Mouse (Mus musculus) ovary, postnatal 36 days (tissue): ENCODE measurements around the gene Rnpepl1.

Source experiments
- DNase-seq: peaks from one replicate; pipeline ENCODE4 v3.0.0; 2022; ENCODE audit warnings: low spot score, mixed read lengths

The Rnpepl1 gene

DNA sequence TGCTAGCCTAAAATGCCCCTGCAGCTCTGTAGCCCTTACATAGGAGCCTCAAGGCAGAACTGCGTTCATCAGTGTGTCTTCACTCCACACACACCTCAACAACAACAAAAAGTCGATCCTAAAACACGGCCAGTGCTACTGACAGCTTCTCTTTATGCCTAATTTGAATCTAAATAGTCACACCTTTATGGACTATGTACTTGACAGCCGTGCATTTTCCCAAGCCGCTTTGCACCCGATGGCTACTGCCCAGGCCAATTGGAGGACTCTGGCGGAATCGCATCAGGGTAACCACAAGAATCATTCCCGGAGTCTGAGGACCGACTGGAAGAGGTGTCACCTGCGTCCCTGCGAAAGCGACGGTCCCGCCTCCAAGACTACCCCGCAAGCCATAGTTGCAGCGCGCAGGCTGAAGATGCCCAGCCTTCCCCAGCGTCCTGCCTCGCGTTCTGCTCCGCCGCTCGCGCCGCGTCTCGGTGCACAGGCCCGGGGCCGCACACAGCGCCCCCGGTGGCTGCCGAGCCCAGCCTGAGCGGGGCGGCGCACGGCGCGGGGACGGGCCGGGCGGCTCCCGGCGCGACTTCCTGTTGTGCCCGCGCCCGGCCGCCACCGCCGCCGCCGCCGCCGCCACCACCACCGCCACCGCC lies at the start of gene Rnpepl1:
Rnpepl1 (plus strand) TSS at position 545 of the 647 bp plus-strand sequence.
- peak; percentile 82 for DNase-seq

DNA sequence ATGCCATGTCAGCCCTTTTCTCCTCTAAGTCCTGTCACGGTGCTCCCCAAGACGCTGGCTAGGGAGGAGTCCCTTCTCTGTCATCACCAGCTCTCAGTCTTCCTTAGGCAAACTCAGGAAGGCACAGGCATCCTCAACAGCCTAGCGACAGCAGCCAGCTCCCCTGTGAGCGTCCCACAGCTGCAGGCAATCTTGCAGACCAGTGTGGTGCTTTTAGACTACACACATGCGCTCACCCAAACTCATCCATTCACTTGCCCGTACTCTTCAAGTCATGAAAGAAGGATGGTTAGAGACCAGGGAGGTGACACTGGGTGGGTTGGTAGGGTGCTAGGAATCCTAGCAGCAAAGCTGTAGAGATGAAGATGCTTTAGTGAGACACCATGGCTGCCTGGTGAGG lies 49.1 kb upstream of the Rnpepl1 start:
- no peak for DNase-seq

DNA sequence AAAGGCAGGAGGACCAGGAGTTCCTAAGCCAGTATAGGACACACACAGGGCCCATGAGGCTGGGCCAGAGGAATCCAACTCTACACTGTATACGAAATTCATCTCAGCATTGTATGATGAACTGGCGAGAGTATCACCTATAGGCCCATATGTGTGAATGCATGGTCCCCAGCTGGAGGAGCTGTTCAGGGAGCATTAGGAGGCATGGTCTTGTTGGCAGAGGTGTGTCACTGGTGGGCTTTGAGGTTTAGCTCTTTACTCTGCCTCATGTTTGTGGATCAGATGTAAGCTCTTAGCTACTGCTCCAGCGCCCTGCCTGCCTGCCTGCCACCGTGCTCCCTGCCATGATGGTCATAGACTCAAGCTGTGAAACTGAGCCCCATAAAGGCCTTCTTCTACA lies 47.3 kb upstream of the Rnpepl1 start:
- DNase-seq = no peak

DNA sequence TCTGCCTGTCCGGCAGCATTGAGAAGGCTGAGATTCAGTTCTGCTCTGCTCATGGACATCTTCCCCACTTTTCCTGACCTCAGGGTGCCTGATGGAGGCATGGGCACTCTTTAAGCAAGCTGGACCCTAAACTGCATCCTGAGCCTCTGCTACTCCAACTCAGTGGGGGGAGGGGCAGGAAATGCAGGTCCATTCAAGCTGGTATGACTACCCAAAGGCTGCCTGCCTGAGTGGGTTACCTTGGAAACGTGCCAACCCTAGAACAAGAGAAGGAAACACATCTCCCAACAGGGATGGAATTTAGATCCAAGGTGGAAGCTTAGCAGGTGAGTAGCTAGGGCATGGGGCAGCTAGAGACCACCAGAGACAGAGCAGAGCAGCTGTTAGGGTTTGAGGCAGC lies 44.4 kb upstream of the Rnpepl1 start:
- no peak for DNase-seq

DNA sequence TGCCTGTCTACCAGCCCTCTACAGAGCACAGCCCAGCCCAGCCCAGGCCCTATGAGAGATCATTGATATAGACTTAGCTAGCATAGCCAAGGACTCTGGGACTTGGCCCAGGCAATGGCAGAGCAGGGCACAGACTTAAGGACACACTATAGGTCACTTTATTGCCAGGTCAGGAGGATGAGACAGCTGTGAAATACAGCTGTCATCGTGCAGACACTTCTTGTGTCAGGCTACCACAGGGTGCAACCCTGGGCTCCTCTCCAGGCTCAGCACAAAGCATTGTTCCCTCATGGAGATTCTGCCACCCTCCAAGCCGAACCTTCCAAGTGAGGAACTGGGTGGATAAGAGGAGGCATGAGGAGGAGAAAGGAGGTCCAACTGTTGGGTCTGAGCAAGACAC lies 40.6 kb upstream of the Rnpepl1 start:
- DNase-seq = no peak

DNA sequence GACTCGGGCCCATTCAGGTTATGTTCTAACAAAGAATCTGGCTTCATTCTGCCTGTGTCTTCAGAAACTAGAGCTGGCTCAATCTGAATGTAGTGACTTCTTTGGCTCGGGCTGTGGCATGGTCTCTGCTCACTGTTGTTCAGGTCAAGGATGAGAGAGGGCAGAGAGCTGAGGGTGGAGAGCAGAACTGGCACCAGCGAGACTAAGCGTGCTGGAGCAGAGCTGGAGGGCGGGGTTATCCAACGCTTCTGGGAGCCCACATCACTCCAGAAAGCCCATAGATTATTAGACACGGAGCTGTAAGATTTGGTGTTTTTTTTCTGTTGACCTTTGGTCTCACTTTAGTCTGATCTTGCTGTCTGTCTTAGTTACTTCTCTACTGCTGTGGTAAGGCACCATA lies 37.9 kb upstream of the Rnpepl1 start:
- DNase-seq = no peak

DNA sequence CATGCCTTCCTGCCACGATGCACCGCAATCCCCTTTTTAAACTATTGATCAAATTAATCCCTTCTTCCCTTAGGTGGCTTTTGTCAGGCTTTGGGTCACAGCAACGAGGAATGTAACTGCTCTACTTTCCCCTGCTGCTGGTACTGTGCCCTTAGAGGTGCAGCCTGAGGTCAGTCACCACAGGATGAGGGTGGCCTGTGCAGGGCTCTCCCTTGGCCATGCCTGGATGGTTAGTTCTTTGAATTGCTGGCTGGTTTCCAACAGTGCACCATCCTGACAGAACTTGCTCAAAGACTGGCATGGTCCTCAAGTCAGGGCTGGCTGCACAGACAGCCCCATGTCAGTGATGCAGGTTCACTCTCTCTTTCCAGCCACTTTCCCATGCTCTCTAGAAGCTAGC lies 36.6 kb upstream of the Rnpepl1 start:
- no peak for DNase-seq

DNA sequence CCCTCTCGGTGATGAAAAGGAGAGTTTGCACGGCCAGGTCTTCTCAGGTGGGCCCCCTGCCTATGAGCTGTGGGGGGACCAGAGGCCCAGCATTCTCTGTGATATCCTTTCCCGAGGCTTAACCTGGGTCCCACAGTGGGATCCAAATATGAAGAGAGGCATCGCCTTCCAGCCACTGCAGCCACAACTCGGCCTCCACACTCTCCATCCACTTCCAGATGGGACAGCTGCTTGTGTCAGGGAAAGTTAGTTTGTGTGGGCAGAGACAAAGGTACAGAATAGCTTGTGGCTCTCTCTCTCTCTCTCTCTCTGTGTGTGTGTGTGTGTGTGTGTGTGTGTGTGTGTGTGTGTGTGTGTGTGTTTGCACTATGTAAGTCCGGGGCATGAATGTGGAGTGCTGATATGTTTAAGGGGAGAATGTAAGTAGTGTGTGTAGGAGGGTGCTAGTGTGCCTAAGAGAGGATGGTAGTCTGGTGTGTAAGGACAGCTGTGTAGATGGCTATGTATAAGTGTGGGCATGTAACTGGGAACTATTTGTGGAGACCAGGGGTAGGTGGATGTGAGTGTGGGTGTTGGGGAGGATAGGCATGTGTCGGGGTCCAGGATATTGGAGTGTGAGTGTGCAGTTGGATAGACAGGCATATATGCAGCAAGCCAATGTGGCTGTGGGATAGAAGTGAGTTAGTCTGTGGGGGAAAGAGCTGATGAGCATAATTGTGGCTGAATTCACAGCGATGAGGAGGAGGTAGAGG lies 35.0 kb upstream of the Rnpepl1 start:
- DNase-seq = no peak

DNA sequence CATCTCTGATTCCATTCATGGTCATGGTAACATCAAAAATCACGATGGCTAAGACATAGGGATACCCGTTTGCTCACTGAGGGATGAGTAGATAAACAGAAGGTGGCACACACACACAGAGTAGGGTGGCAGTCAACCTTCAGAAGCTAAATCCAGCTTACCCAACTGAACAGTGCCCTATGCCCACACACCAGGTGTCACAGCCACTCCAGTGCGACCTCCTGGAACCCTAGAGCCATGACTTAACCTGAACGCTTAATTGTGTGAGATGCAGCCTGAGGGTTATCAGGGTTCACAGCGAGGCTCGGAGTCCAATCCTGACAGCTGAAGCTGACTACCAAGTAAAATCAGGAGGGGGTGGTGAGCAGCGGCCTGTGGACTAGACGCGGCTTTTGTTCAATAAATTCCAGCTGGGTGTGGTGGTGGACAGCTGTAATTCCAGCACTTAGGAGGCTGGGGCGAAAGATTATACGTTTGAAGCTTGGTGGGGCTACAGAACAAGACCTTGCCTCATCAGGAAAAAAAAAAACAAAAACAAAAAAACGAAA lies 33.1 kb upstream of the Rnpepl1 start:
- no peak for DNase-seq

DNA sequence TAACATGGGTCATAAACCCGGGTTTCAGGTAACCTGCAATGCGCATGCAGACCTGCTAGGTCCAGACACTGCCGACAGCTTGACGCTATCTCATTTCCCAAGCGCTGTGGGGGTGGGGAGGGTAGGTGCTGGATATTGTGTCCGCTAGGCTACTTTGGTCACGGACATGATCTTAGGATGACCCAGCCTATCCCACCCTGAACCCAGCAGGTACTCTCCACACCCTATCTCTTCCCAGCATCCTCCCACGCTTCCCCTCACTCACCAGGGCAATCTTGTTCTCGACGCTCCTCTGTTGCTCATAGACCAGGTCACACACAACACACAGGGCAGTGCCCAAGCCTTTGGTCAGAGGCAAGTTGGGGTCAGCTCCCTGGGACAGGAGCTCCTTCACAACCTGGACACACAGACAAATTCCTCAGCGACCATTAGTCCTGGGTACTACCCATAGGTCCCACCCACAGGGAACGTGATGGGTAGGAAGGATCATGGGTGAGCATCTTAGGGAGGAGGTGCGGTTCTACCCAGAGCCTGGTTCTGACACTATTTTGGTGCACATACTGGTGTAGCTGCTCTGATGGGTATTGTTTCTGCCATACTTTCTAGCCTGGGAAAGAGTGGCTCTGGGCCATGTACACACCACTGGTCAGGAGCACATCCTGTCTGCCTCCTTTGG lies 32.4 kb upstream of the Rnpepl1 start:
- DNase-seq = no peak

DNA sequence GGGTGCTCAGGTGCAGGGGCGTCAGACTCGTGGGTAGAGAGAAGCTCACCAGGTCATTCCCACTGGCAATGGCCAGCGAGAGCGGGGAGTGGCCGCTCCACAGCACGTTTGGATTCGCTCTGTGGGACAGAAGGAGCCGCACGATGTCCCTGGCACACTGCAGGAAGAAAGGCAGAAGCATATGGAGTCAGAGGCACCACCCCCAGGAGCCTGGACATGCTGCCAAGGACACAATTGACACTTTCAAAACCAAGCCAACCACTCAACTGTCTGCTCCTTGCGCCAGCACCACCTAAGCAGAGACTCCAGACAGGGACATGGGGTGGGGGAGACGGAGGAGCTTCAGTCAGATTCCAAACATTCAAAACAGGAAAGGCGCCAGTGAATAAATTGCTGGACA lies 31.3 kb upstream of the Rnpepl1 start:
- no peak for DNase-seq

DNA sequence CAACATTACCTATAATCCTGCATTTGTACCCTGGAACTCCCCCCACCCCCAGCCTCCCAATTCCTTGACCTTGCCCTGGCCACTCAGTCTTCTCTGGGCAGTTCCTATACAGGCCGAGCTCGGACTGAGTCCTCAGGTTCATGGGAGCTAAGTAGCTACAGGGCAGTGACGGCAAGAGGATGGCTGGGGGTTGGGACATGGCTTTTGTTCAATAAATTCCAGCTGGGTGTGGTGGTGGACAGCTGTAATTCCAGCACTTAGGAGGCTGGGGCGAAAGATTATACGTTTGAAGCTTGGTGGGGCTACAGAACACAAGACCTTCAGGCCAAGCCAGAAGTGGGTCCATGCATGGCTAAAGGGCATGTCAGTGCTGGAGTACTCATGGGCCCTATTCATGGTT lies 30.5 kb upstream of the Rnpepl1 start:
- no peak for DNase-seq

DNA sequence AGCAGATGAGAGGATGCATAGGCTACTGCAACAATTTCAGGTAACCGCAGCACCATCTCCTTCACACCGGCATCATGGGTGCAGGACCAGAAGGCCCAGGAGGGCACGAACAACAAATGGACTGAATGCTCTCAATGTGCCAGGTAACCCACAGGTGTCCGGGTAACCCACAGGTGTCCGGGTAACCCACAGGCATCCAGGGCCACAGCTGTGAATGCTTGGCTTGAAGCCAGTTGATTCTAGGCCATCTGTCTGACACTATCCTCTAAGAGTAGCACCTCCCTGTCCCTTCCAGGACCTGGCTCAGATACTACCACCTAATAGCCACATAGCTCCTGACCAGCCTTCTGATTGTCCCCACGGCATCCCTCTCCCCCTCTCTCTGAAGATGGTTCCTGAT lies 28.6 kb upstream of the Rnpepl1 start:
- DNase-seq = no peak

DNA sequence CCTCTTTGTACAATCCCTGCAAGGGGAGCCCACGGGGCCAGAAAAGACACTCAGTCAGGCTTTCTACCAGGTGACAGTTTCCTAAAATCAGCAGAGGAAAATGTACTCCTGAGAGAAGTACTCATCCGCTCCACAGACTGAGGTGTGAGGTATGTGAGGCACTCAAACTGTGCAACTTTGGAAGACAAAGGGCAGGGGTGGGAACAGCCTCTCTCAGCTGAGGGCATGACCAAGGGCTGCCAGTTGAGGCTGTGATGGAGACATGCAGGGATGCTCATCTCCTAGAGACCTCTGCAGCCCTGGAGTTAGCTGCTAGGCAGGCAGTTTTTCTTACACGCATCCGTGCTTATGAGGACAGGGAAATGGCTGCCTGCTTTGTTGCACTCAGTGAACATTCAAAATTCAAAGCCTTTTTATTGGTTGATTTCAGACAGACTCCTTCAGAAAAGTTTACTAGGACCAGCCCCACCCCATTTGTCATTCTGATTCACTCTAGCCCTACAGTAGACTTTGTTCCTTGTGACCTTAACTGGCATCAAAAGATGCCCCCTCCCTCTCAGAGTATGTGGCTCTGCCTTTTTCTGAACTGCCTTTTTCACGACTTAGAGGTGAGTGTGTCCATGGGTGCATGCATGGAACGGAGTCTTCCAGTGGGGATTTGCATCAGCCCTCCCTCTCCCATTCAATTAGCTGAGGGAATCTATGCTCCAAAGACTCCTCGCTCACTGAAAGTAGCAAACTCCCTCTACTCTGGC lies 21.5 kb upstream of the Rnpepl1 start:
- no peak for DNase-seq

DNA sequence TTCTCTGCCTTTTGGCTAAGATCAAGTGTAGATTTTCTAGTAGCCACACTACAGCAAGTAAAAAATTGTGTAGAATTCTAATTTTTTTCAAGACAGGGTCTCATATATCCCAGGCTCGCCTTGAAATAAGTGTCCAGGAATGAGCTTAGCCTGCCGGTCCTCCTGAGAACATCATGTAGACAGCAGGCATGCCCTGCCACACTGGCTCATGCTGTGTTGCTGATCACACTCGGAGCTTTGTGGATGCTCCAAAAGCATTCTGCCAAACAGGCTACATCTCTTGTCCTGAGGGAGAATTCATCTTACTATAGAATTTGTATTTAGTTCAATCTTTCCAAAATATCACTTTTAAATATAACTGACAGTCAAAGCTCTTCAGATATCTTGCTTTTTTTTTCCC lies 17.8 kb upstream of the Rnpepl1 start:
- no peak for DNase-seq

DNA sequence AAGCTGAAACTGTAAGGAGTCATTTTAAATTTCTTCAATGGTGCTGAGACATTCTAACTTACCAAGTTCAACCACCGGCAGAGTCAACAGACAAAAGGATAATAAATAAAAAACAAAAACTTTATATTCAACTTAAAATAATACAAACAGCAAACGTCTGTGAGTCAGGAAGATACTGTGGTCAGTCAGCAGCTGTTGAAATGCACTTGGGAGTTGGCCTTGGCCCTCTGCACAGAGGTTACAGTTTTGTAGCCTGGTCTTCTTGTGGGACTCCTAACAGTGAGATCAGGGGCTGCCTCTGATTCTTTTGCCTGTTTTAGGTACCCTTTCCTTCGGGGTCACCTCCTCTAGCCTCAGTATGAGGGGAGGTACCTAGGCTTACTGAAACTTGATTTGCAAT lies 16.7 kb upstream of the Rnpepl1 start:
- no peak for DNase-seq

DNA sequence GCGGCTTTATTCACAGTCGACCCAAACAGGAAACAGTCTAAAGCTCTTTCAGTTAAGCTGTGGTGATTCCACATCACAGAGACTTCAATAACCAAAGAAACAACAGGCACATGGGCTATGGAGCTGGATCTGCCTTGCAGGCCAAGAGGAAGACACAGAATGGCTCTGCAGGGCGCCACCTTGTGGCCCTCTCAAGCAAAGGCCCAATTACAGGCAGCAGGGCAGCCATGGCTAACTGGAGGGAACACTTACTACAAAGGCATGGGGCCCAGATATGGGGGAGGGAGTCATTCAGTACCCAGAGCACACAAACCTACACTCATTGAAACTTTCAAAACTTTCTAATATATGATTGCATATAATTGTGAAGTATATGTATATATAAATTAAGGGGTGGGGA lies 15.5 kb upstream of the Rnpepl1 start:
- peak; percentile 72 for DNase-seq

DNA sequence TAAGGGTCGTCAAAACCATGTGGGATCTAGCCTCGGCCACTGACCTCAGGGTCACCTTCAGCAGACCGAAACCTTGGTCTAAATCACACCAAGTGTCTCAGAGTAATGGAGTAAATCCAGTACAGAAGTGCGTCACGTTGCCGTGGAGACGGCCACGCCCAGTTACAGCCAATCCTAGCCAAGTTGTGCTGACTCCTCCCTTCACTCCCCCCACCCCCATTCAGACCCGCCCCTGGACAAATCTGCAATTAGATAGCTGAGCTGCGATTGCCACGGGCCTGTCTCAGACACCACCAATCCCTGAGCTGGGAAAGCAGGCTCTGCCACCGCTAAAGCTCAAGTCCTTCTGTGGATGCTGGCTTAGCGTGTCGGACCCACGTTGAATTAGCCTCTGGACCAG lies 7.8 kb upstream of the Rnpepl1 start, which contains the start of gene Ankmy1:
Ankmy1 (minus strand) TSS at position 121 of the 400 bp plus-strand sequence.
- DNase-seq = peak; percentile 62

DNA sequence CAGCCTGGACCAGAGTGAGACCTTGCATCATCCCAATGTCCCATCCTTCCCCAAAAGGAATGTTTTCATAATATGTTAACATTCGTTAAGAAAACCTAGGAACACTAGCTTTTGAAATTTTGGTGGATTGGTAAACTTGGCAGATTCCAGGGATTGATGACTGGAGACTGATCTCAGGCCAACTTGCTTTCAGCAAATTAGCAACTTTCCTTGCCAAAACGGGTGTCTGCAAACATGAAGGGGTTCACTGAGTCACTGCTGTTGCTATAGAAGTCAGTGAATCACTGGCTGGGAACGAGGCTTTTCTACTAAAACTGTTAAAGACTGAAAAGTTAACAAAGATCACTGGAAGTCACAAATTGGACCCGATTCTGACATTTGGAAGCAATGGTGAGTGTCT lies 7.0 kb upstream of the Rnpepl1 start:
- no peak for DNase-seq

DNA sequence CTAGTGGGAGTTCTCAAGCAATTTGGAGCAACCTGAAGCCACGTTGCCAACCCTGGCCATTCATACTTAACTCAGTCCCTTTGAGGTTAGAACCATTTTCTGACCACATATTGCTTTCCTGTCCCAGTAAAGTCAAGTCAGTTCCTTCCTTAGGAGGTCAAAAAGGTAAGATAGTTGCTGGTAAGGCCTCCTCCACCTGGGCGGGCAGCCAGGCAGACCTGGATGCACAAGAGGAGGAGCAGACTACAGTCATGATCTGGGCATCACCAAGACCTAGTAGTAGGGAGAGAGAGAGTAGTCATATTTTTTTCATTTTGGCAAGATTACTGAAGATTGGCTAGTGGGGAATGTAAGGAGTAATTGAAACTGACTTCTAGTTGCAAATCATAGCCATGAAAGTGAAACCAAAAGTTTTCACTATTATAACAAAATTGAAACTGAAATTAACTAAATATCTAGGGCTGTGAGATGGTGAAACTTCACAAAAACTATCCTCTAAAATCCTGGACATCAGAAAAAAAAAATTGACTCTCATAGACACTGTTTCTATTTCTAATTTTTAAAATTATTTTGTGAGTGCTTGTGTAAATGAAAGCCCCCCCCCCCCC lies 4.8 kb upstream of the Rnpepl1 start:
- no peak for DNase-seq

DNA sequence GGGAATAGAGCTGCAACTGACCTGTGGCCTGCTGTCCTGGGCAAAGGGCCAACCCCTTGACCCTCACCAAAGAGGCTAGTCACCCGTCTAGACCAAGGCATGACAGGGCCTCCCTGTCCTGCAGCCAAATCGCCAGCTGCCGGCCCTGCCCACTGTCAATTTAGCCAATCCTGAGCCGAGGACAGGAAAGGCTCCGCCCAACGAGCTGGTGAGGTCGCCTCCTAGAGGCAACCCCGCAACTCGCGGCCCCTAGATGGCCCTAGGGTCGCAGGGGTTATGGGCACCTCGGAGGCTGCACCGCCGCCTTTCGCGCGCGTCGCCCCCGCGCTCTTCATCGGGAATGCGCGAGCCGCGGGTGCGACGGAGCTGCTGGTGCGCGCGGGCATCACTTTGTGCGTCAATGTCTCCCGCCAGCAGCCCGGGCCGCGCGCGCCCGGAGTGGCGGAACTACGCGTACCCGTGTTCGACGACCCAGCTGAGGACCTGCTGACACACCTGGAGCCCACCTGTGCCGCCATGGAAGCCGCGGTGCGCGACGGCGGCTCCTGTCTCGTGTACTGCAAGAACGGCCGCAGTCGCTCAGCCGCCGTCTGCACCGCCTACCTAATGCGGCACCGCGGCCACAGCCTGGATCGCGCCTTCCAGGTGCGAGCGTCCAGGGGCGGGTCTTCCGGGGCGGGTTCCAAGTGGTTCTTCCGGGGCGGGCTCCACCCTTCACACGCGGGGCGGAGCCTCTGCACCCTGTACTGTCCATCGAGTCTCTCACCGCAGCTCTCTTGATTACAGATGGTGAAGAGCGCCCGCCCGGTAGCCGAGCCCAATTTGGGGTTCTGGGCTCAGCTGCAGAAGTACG lies 3.6 kb upstream of the Rnpepl1 start, which contains the start of gene Dusp28:
Dusp28 (plus strand) TSS at position 203 of the 853 bp plus-strand sequence.
- DNase-seq = peak; percentile 82
